Comparison of ENCODE assay signal across 8 mouse cellular contexts in genomic region chr7:29134230-29134629, GRCm38 (mm10). TPM values are rescaled to one million over a fixed set of nuclear protein-coding genes. Genes with fewer than 3 reads are reported as not detected.
DNase-seq lines count a peak whose midpoint lies in the region; ATAC-seq and TF ChIP-seq lines count a peak whose summit lies in the region.

No protein-coding gene starts in this region.

- peak overlapping the region; percentile 59 for H3K4me2 ChIP-seq in kidney, embryonic 16.5 days (replicated peaks; ENCODE audit: low read depth, low read length)
- H3K4me2 ChIP-seq in embryonic facial prominence, embryonic 11.5 days (ENCODE audit: low read depth, low read length) = peak overlapping the region; percentile 70
- peak overlapping the region; percentile 60 for H3K4me2 ChIP-seq in hindbrain, embryonic 16.5 days (ENCODE audit: low read length)
- H3K4me2 ChIP-seq in midbrain, embryonic 14.5 days (ENCODE audit: low read length) = peak overlapping the region; percentile 52

- WGBS in kidney, embryonic 16.5 days = 0% methylated on average over 3 of the region's 4 CpGs
- WGBS in kidney, adult 2 months = 20% methylated on average over 3 of the region's 4 CpGs
- WGBS in embryonic facial prominence, embryonic 11.5 days = 3% methylated on average over 3 of the region's 4 CpGs
- 5% methylated on average over 4 of the region's 4 CpGs for WGBS in hindbrain, embryonic 16.5 days
- WGBS in midbrain, embryonic 14.5 days = 3% methylated on average over 4 of the region's 4 CpGs

- no peaks in the 10 kb centered on the region; the same call in 1 of the 2 replicates for H3K27me3 ChIP-seq in kidney, embryonic 16.5 days (ENCODE audit: insufficient read depth, low read length)
- no peaks in the 10 kb centered on the region; the same call in 1 of the 2 replicates for H3K27me3 ChIP-seq in kidney, adult 2 months (replicated peaks; ENCODE audit: control insufficient read depth, insufficient read depth, low read length)
- no peaks in the 10 kb centered on the region for H3K27me3 ChIP-seq in embryonic facial prominence, embryonic 11.5 days (ENCODE audit: control insufficient read depth, insufficient read depth, low read length)
- peaks cover 2% of the 10 kb centered on the region for H3K27me3 ChIP-seq in hindbrain, embryonic 16.5 days (replicated peaks; ENCODE audit: control insufficient read depth, insufficient read depth, low read length)
- H3K27me3 ChIP-seq in midbrain, embryonic 14.5 days (ENCODE audit: control insufficient read depth, insufficient read depth, low read length) = peaks cover 10% of the 10 kb centered on the region; the same call in 1 of the 2 replicates

- DNase-seq in kidney, adult 2 months = no peak
- peak; percentile 34 for DNase-seq in embryonic facial prominence, embryonic 11.5 days (ENCODE audit: low spot score)
- peak; percentile 26 for DNase-seq in midbrain, embryonic 14.5 days
- DNase-seq in frontal cortex, postnatal 36 days (ENCODE audit: low spot score in 2 of 2) = no peak
- no peak for DNase-seq in MN1 (ENCODE audit: low spot score)
- DNase-seq in lung, postnatal 14 days = no peak

- H3K36me3 ChIP-seq in kidney, embryonic 16.5 days (ENCODE audit: insufficient read depth, low read length) = no peaks in the 10 kb centered on the region
- H3K36me3 ChIP-seq in kidney, adult 2 months (ENCODE audit: control insufficient read depth, insufficient read depth, low read length) = no peaks in the 10 kb centered on the region
- no peaks in the 10 kb centered on the region for H3K36me3 ChIP-seq in embryonic facial prominence, embryonic 11.5 days (replicated peaks; ENCODE audit: control insufficient read depth, insufficient read depth, low read depth, low read length)
- H3K36me3 ChIP-seq in hindbrain, embryonic 16.5 days (ENCODE audit: control insufficient read depth, insufficient read depth, low read length) = no peaks in the 10 kb centered on the region
- H3K36me3 ChIP-seq in midbrain, embryonic 14.5 days (ENCODE audit: control insufficient read depth, insufficient read depth, low read length) = no peaks in the 10 kb centered on the region

- no peak for TF ChIP-seq POLR2A in kidney, adult 2 months (IDR thresholded peaks at IDR 0.05; ENCODE audit: low read depth, low read length)

- ATAC-seq in kidney, embryonic 16.5 days (ENCODE audit: low FRiP score, low TSS enrichment) = no peak
- no peak for ATAC-seq in embryonic facial prominence, embryonic 11.5 days (replicated peaks; ENCODE audit: insufficient number of reproducible peaks, low FRiP score, low TSS enrichment, low read depth)
- no peak for ATAC-seq in hindbrain, embryonic 16.5 days
- no peak for ATAC-seq in midbrain, embryonic 14.5 days (ENCODE audit: low FRiP score, low TSS enrichment)

- H3K4me3 ChIP-seq in kidney, embryonic 16.5 days (ENCODE audit: low read length) = peak overlapping the region; percentile 30
- no peak overlapping the region for H3K4me3 ChIP-seq in kidney, adult 2 months (ENCODE audit: insufficient read depth, low read depth, low read length)
- peak overlapping the region; percentile 26 for H3K4me3 ChIP-seq in embryonic facial prominence, embryonic 11.5 days (ENCODE audit: low read depth, low read length)
- H3K4me3 ChIP-seq in hindbrain, embryonic 16.5 days (ENCODE audit: low read length) = peak overlapping the region; percentile 30
- H3K4me3 ChIP-seq in midbrain, embryonic 14.5 days (replicated peaks; ENCODE audit: low read depth, low read length) = 0 out of 2 replicates have a peak overlapping the region, but pooled peaks have one; percentile 18

- peaks cover 11% of the 10 kb centered on the region; the same call in 1 of the 2 replicates for H3K4me1 ChIP-seq in kidney, embryonic 16.5 days (ENCODE audit: insufficient read depth, low read length)
- H3K4me1 ChIP-seq in kidney, adult 2 months (ENCODE audit: control insufficient read depth, insufficient read depth, low read length) = no peaks in the 10 kb centered on the region
- no peaks in the 10 kb centered on the region; the same call in 1 of the 2 replicates for H3K4me1 ChIP-seq in embryonic facial prominence, embryonic 11.5 days (ENCODE audit: control insufficient read depth, insufficient read depth, low read length)
- no peaks in the 10 kb centered on the region; the same call in 1 of the 2 replicates for H3K4me1 ChIP-seq in hindbrain, embryonic 16.5 days (ENCODE audit: control insufficient read depth, insufficient read depth, low read depth, low read length)
- H3K4me1 ChIP-seq in midbrain, embryonic 14.5 days (ENCODE audit: control insufficient read depth, insufficient read depth, low read length) = no peaks in the 10 kb centered on the region

- no peak overlapping the region for H3K27ac ChIP-seq in kidney, embryonic 16.5 days (ENCODE audit: low read length)
- no peak overlapping the region for H3K27ac ChIP-seq in kidney, adult 2 months (ENCODE audit: insufficient read depth, low read depth, low read length)
- no peak overlapping the region for H3K27ac ChIP-seq in embryonic facial prominence, embryonic 11.5 days (replicated peaks; ENCODE audit: low read depth, low read length)
- H3K27ac ChIP-seq in hindbrain, embryonic 16.5 days (ENCODE audit: low read depth, low read length) = no peak overlapping the region
- no peak overlapping the region for H3K27ac ChIP-seq in midbrain, embryonic 14.5 days (replicated peaks; ENCODE audit: low read depth, low read length)

- H3K9ac ChIP-seq in kidney, embryonic 16.5 days (replicated peaks; ENCODE audit: low read length) = 0 out of 2 replicates have a peak overlapping the region, but pooled peaks have one; percentile 22
- H3K9ac ChIP-seq in embryonic facial prominence, embryonic 11.5 days (replicated peaks; ENCODE audit: low read length) = peak overlapping the region; percentile 28; the same call in 1 of the 2 replicates
- no peak overlapping the region for H3K9ac ChIP-seq in hindbrain, embryonic 16.5 days (ENCODE audit: low read depth, low read length)
- peak overlapping the region; percentile 42; the same call in 1 of the 2 replicates for H3K9ac ChIP-seq in midbrain, embryonic 14.5 days (replicated peaks; ENCODE audit: low read length)

- TF ChIP-seq CTCF in kidney, adult 2 months (conservative IDR thresholded peaks at IDR 0.05; ENCODE audit: insufficient read depth, insufficient read length, low read depth, low read length) = no peak

- no peaks in the 10 kb centered on the region for H3K9me3 ChIP-seq in kidney, embryonic 16.5 days (ENCODE audit: low read length)
- no peaks in the 10 kb centered on the region for H3K9me3 ChIP-seq in embryonic facial prominence, embryonic 11.5 days (replicated peaks; ENCODE audit: control insufficient read depth, low read length)
- H3K9me3 ChIP-seq in hindbrain, embryonic 16.5 days (ENCODE audit: control insufficient read depth, low read length) = no peaks in the 10 kb centered on the region
- H3K9me3 ChIP-seq in midbrain, embryonic 14.5 days (ENCODE audit: control insufficient read depth, low read length) = no peaks in the 10 kb centered on the region

RNA-seq across cellular contexts. Expression of gene Rasgrp4, which starts 0.4 kb away (rescaled TPM):
- 0.66 and 0.84 TPM in 2 replicates for polyA plus RNA-seq in kidney, embryonic 16.5 days (2015; fragmentation: Nextera tagmentation; extraction: Ambion mirVana)
- polyA plus RNA-seq in kidney, adult 2 months (2012; rRNA removed) = 1.9 and 2.7 TPM in 2 replicates
- polyA plus RNA-seq in embryonic facial prominence, embryonic 11.5 days (2014; fragmentation: Nextera tagmentation; extraction: Ambion mirVana) = 0.58 and 0.85 TPM in 2 replicates
- 0.82 and 1.2 TPM in 2 replicates for polyA plus RNA-seq in hindbrain, embryonic 16.5 days (2015; fragmentation: Nextera tagmentation; extraction: Ambion mirVana)
- polyA plus RNA-seq in midbrain, embryonic 14.5 days (2014; fragmentation: Nextera tagmentation; extraction: Ambion mirVana) = 0.70 and 0.86 TPM in 2 replicates

RNA-seq across cellular contexts. Expression of gene Ryr1, which starts 9.3 kb away (rescaled TPM):
- 0.97 and 1.4 TPM in 2 replicates for polyA plus RNA-seq in kidney, embryonic 16.5 days (2015; fragmentation: Nextera tagmentation; extraction: Ambion mirVana)
- polyA plus RNA-seq in kidney, adult 2 months (2012; rRNA removed) = 0.01 and 3.0 TPM in 2 replicates
- 0.93 and 0.98 TPM in 2 replicates for polyA plus RNA-seq in embryonic facial prominence, embryonic 11.5 days (2014; fragmentation: Nextera tagmentation; extraction: Ambion mirVana)
- polyA plus RNA-seq in hindbrain, embryonic 16.5 days (2015; fragmentation: Nextera tagmentation; extraction: Ambion mirVana) = 9.2 and 11.0 TPM in 2 replicates
- 5.2 and 7.8 TPM in 2 replicates for polyA plus RNA-seq in midbrain, embryonic 14.5 days (2014; fragmentation: Nextera tagmentation; extraction: Ambion mirVana)

RNA-seq across cellular contexts. Expression of gene Fam98c, which starts 21.8 kb away (rescaled TPM):
- 20.0 and 20.4 TPM in 2 replicates for polyA plus RNA-seq in kidney, embryonic 16.5 days (2015; fragmentation: Nextera tagmentation; extraction: Ambion mirVana)
- polyA plus RNA-seq in kidney, adult 2 months (2012; rRNA removed) = 31.4 and 35.8 TPM in 2 replicates
- polyA plus RNA-seq in embryonic facial prominence, embryonic 11.5 days (2014; fragmentation: Nextera tagmentation; extraction: Ambion mirVana) = 10.8 and 11.7 TPM in 2 replicates
- polyA plus RNA-seq in hindbrain, embryonic 16.5 days (2015; fragmentation: Nextera tagmentation; extraction: Ambion mirVana) = 34.6 and 44.1 TPM in 2 replicates
- polyA plus RNA-seq in midbrain, embryonic 14.5 days (2014; fragmentation: Nextera tagmentation; extraction: Ambion mirVana) = 17.7 and 21.3 TPM in 2 replicates

RNA-seq across cellular contexts. Expression of gene Ggn, which starts 35.8 kb away (rescaled TPM):
- 0.94 and 1.0 TPM in 2 replicates for polyA plus RNA-seq in kidney, embryonic 16.5 days (2015; fragmentation: Nextera tagmentation; extraction: Ambion mirVana)
- 0.38 and 0.94 TPM in 2 replicates for polyA plus RNA-seq in kidney, adult 2 months (2012; rRNA removed)
- polyA plus RNA-seq in embryonic facial prominence, embryonic 11.5 days (2014; fragmentation: Nextera tagmentation; extraction: Ambion mirVana) = 0.15 and 0.77 TPM in 2 replicates
- 0.36 and 0.81 TPM in 2 replicates for polyA plus RNA-seq in hindbrain, embryonic 16.5 days (2015; fragmentation: Nextera tagmentation; extraction: Ambion mirVana)
- 0.32 and 0.55 TPM in 2 replicates for polyA plus RNA-seq in midbrain, embryonic 14.5 days (2014; fragmentation: Nextera tagmentation; extraction: Ambion mirVana)

RNA-seq across cellular contexts. Expression of gene Spred3, which starts 36.0 kb away (rescaled TPM):
- 3.4 and 4.6 TPM in 2 replicates for polyA plus RNA-seq in kidney, embryonic 16.5 days (2015; fragmentation: Nextera tagmentation; extraction: Ambion mirVana)
- polyA plus RNA-seq in kidney, adult 2 months (2012; rRNA removed) = 1.8 and 2.6 TPM in 2 replicates
- polyA plus RNA-seq in embryonic facial prominence, embryonic 11.5 days (2014; fragmentation: Nextera tagmentation; extraction: Ambion mirVana) = 4.9 and 5.3 TPM in 2 replicates
- polyA plus RNA-seq in hindbrain, embryonic 16.5 days (2015; fragmentation: Nextera tagmentation; extraction: Ambion mirVana) = 8.4 and 10.4 TPM in 2 replicates
- 9.4 and 11.2 TPM in 2 replicates for polyA plus RNA-seq in midbrain, embryonic 14.5 days (2014; fragmentation: Nextera tagmentation; extraction: Ambion mirVana)

Comparison
In these comparisons a context has a peak if more than half of its experiments do, and no peak if none do; other contexts are left out.
1. DNase-seq: peak in embryonic facial prominence, embryonic 11.5 days (single experiment) and midbrain, embryonic 14.5 days (single experiment); none in kidney, adult 2 months (single experiment), frontal cortex, postnatal 36 days (0 of 2), MN1 (single experiment) and lung, postnatal 14 days (single experiment).
2. Peak in every context shown above with its lines, with median percentiles within 50 percentile points of each other: H3K4me2 ChIP-seq.